Mouse (Mus musculus) liver, embryonic 11.5 days (tissue): ENCODE data around the gene Gab1. TPM values are rescaled to one million over a fixed set of nuclear protein-coding genes. Genes with fewer than 3 reads are reported as not detected.

ENCODE experiments used
- ATAC-seq: fragments of 200-750 bp; cut with Nextera tagmentation; replicated peaks from 2 replicates; pipeline ENCODE4 v1.8.0; 2017; ENCODE audit warnings: moderate number of reproducible peaks, mild to moderate bottlenecking, moderate TSS enrichment, moderate library complexity; ENCODE audit not compliant: low FRiP score
- DNase-seq: peaks from one replicate; pipeline ENCODE4 v3.0.0-alpha.2; 2017; ENCODE audit warnings: low spot score
- H3K27ac ChIP-seq: fragments of 300-500 bp; sonication (generic); 2 replicates; pipeline ENCODE4 v1.5.1; 2014; ENCODE audit warnings: mild to moderate bottlenecking, low read depth, low read length, control low read depth
- H3K27me3 ChIP-seq: fragments of 300-500 bp; sonication (generic); replicated peaks from 2 replicates; pipeline ENCODE4 v1.6.1; 2014; ENCODE audit warnings: low read length, mixed read lengths; ENCODE audit not compliant: control insufficient read depth, insufficient read depth
- H3K36me3 ChIP-seq: fragments of 300-500 bp; sonication (generic); 2 replicates; pipeline ENCODE4 v1.6.1; 2014; ENCODE audit warnings: mild to moderate bottlenecking, low read length, moderate library complexity, mixed read lengths; ENCODE audit not compliant: control insufficient read depth, insufficient read depth
- H3K4me1 ChIP-seq: fragments of 300-500 bp; sonication (generic); replicated peaks from 2 replicates; pipeline ENCODE4 v1.6.1; 2014; ENCODE audit warnings: low read length, mixed read lengths; ENCODE audit not compliant: control insufficient read depth, insufficient read depth
- H3K4me2 ChIP-seq: fragments of 300-500 bp; sonication (generic); 2 replicates; pipeline ENCODE4 v1.6.1; 2014; ENCODE audit warnings: mild to moderate bottlenecking, control low read depth, moderate library complexity
- H3K4me3 ChIP-seq: fragments of 300-500 bp; sonication (generic); 2 replicates; pipeline ENCODE4 v1.5.1; 2014; ENCODE audit warnings: low read depth, low read length, control low read depth
- H3K9ac ChIP-seq: fragments of 300-500 bp; sonication (generic); 2 replicates; pipeline ENCODE4 v1.6.1; 2014; ENCODE audit warnings: low read depth, low read length, control low read depth
- H3K9me3 ChIP-seq: fragments of 300-500 bp; sonication (generic); 2 replicates; pipeline ENCODE4 v1.6.1; 2016; ENCODE audit warnings: low read length, inconsistent platforms, mixed read lengths; ENCODE audit not compliant: control insufficient read depth
- WGBS: fragments of 180-500 bp; shearing (Covaris S2); extraction: QIAGEN DNeasy Blood & Tissue Kit; methylation state at CpG from one replicate; pipeline ENCODE4 v1.1.7; 2014; 5-methylcytosine and 5-hydroxymethylcytosine counted together
- polyA plus RNA-seq: library from polyadenylated mRNA; unstranded; fragments of >200 nt; fragmentation: Nextera tagmentation; extraction: Ambion mirVana; gene quantifications from 2 replicates; pipeline ENCODE4 v1.2.1, GENCODE M21; 2014

Gab1 gene
- polyA plus RNA-seq, 1 experiment from 2014 or later: 19.5 TPM

DNA sequence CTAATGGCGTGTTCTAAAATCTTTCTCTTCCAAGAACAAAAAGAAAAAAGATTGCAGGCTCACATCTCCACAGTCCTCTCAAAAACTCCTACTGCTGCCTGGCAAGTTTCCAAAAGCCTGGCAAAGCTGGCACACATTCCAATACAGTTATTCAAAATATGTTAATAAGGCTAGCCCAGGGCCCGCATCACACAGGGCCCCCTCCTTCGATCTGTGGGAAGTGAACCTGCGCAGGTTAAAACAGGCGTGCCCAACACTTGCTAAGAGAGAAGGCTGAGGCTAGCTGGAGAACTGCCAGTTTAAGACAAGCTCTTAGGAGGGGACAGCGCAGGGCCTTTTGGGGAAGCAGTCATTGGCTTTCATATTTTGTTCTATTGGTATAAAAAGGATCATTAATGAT, 23.7 kb downstream of the Gab1 start:
- peaks cover 28% of the 10 kb centered on the region for H3K4me1 ChIP-seq
- no peaks in the 10 kb centered on the region for H3K9me3 ChIP-seq
- 87% methylated on average over 6 of the region's 6 CpGs for WGBS
- no peak overlapping the region for H3K4me3 ChIP-seq
- ATAC-seq: no peak
- DNase-seq: no peak
- H3K9ac ChIP-seq: no peak overlapping the region
- no peak overlapping the region for H3K27ac ChIP-seq
- H3K4me2 ChIP-seq: no peak overlapping the region
- H3K36me3 ChIP-seq: peaks cover 7% of the 10 kb centered on the region; the same call in 1 of the 2 replicates
- no peaks in the 10 kb centered on the region for H3K27me3 ChIP-seq

DNA sequence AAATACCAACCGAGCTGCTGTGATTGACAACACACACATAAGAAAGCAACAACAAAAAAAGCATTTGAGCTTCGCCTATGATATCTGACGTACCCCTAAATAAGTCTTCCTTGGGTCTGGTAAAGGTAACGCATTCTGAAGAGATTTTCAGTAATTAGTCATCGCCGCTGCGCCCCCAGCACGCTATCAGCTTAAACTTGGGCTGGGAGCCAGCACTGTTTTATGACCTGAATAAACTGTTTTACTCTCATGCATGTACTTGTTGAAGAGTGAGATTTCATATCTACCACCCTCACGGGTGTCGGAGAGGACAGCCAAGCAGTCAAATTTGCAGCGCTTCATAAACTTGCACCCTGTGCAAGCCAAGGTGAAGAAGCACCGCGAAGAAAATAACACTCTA, 26.7 kb downstream of the Gab1 start:
- no peaks in the 10 kb centered on the region for H3K27me3 ChIP-seq
- H3K4me3 ChIP-seq: no peak overlapping the region
- no peak for DNase-seq
- no peak overlapping the region for H3K9ac ChIP-seq
- no peak overlapping the region; the same call in 1 of the 2 replicates for H3K4me2 ChIP-seq
- no peak for ATAC-seq
- no peaks in the 10 kb centered on the region for H3K9me3 ChIP-seq
- peaks cover 2% of the 10 kb centered on the region; the same call in 1 of the 2 replicates for H3K36me3 ChIP-seq
- H3K27ac ChIP-seq: no peak overlapping the region
- peaks cover 27% of the 10 kb centered on the region for H3K4me1 ChIP-seq
- 73% methylated on average over 13 of the region's 13 CpGs for WGBS

DNA sequence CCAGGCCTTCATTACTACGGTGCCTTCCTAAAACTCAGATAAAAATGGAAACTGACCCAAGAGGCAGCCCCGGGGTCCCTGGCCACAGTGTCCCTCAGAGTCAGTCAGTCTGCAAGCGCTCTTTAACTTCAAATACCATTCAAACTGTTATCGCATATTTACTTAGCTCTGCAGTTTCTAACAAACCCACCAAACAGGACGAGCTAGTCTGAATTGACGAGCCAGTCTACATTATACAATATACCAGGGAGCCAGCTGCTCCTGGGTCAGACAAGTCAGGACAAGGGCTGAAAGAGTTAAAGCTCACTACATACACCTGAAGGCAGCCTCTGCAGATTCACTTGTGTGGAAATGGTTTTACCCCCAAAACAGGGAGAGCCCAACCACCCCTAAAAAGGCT, 27.1 kb downstream of the Gab1 start:
- H3K36me3 ChIP-seq: peaks cover 2% of the 10 kb centered on the region; the same call in 1 of the 2 replicates
- no peaks in the 10 kb centered on the region for H3K27me3 ChIP-seq
- H3K27ac ChIP-seq: no peak overlapping the region
- no peak for DNase-seq
- WGBS: 68% methylated on average over 6 of the region's 6 CpGs
- H3K4me3 ChIP-seq: no peak overlapping the region
- H3K4me2 ChIP-seq: no peak overlapping the region; the same call in 1 of the 2 replicates
- H3K9me3 ChIP-seq: no peaks in the 10 kb centered on the region
- ATAC-seq: no peak
- no peak overlapping the region for H3K9ac ChIP-seq
- H3K4me1 ChIP-seq: peaks cover 24% of the 10 kb centered on the region

DNA sequence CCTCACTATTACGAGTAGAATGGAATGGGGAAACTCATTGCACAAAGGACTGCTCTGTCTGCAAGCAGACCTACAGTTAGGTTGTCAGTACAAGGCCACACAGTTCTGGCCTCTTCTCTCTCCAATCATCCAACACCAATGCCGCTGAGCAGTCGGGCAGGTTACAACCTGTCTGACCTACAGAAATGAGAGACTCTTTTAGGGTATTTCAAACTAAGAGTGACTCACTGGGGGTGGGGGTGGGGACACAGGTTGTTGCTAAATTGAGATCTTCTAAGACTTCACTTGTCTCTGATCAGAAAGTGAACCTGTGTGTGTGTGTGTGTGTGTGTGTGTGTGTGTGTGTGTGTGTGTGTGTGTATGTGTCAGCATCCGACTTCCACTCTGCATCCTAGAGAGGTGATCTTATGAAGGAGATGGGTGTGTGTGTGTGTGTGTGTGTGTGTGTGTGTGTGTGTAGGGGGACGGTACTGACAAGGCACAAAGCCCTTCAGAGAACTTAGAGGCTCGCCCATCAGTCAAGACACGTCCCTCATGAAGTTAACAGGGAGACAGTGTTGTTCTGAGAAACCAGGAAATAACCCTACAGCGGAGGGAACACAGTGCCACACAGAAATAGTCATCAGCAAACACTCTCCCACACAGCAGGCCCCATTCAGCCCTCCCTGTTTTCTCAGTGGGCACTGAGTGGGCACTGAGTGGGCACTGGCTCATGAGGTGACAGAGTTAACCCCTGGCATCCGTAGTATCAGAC, 27.7 kb downstream of the Gab1 start:
- H3K4me2 ChIP-seq: no peak overlapping the region

DNA sequence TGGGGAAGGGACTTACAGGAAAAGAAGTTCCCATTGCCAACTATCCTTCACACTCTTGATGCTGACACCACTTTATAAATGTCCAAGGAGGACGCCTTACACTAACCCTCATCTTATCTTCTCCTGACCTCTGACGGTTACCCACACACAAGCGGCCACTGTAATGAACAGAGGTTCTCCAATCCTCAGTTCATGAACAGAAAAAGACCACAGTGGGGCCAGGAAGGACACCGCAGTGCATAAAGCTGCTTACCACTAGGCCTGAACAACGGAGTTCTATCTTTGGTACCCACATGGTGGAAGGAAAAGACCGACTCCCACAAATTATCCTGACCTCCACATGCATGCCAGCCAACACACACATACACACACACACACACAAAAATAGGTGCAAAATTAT, 28.7 kb downstream of the Gab1 start:
- no peaks in the 10 kb centered on the region for H3K36me3 ChIP-seq
- no peaks in the 10 kb centered on the region for H3K9me3 ChIP-seq
- no peak for ATAC-seq
- H3K27ac ChIP-seq: no peak overlapping the region
- H3K4me2 ChIP-seq: no peak overlapping the region
- H3K4me1 ChIP-seq: peaks cover 20% of the 10 kb centered on the region
- H3K9ac ChIP-seq: no peak overlapping the region
- no peak for DNase-seq
- no peak overlapping the region for H3K4me3 ChIP-seq
- no peaks in the 10 kb centered on the region for H3K27me3 ChIP-seq
- 35% methylated on average over 6 of the region's 6 CpGs for WGBS

More for the DNA sequence above, 27.7 kb downstream of the Gab1 start:
- no peak overlapping the region for H3K4me3 ChIP-seq
- H3K9ac ChIP-seq: no peak overlapping the region
- H3K27ac ChIP-seq: no peak overlapping the region
- H3K9me3 ChIP-seq: no peaks in the 10 kb centered on the region
- peaks cover 20% of the 10 kb centered on the region for H3K4me1 ChIP-seq
- DNase-seq (no peak), ATAC-seq (0 out of 2 replicates have a peak, but pooled peaks have one; percentile 4)
- WGBS: 65% methylated on average over 9 of the region's 9 CpGs
- H3K27me3 ChIP-seq: no peaks in the 10 kb centered on the region
- no peaks in the 10 kb centered on the region for H3K36me3 ChIP-seq

- Histone ChIP-seq H3K4me3 (no peak overlapping the region), H3K4me1 (peaks cover 20% of the 10 kb centered on the region), H3K9me3 (no peaks in the 10 kb centered on the region), H3K27me3 (no peaks in the 10 kb centered on the region), H3K9ac (no peak overlapping the region), H3K36me3 (no peaks in the 10 kb centered on the region), H3K4me2 (no peak overlapping the region), H3K27ac (no peak overlapping the region)
- ATAC-seq: no peak
- WGBS: 79% methylated on average over 4 of the region's 4 CpGs
- DNase-seq: no peak
Measured at GRCm38 (mm10) chr8:80850013-80850412, 30.3 kb downstream of the Gab1 start.

DNA sequence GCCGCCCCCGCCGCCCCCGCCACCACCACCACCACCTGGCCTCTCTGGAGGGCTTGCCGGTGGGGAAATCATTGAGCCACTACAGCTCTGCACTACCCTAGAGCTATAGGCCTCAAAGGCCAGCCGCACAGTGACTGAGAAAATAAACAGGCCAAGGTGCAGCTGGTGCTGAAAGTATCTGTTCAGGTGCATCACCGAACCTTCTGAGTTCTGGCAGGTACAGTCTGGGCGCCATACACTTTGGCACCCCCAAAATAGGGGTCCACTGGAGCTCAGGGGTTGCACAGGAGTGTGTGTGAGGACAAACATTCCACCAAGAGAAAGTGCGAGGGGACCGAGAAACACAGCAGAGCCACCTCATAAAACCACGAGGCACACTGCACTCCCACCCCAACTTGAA, 31.7 kb downstream of the Gab1 start:
- Histone ChIP-seq H3K9me3 (no peaks in the 10 kb centered on the region), H3K9ac (no peak overlapping the region), H3K27me3 (no peaks in the 10 kb centered on the region), H3K4me2 (no peak overlapping the region), H3K4me3 (no peak overlapping the region), H3K27ac (no peak overlapping the region), H3K4me1 (peaks cover 18% of the 10 kb centered on the region), H3K36me3 (no peaks in the 10 kb centered on the region)
- no peak for ATAC-seq
- DNase-seq: no peak
- 73% methylated on average over 11 of the region's 11 CpGs for WGBS

DNA sequence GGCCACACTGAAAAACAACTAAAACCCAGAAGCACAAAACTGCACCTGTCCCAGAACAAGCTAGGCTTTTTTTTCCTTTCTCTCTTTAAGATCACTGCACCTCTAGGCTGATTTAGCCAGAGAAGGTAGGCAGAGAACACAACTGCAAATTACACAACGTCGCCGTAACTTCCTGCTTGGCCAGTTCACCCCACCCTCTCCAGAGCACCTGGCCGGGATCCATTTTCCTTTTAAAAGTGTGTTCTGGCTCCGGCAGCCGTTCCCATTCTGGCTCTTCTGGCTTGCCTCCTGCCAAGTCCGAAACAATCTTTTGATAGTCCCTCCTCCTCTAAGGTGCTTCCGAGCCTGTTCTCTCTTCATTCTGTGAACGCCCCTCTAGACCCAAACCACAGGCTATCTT, 32.4 kb downstream of the Gab1 start:
- no peaks in the 10 kb centered on the region for H3K9me3 ChIP-seq
- H3K36me3 ChIP-seq: no peaks in the 10 kb centered on the region
- 84% methylated on average over 9 of the region's 9 CpGs for WGBS
- peaks cover 12% of the 10 kb centered on the region for H3K4me1 ChIP-seq
- ATAC-seq (no peak), DNase-seq (no peak)
- H3K4me3 ChIP-seq: no peak overlapping the region
- H3K27ac ChIP-seq: no peak overlapping the region
- H3K27me3 ChIP-seq: no peaks in the 10 kb centered on the region
- H3K4me2 ChIP-seq: no peak overlapping the region
- no peak overlapping the region for H3K9ac ChIP-seq

GRCm38 (mm10) chr8:80845284-80845683, 35.0 kb downstream of the Gab1 start:
- Histone ChIP-seq H3K27me3 (no peaks in the 10 kb centered on the region), H3K9ac (no peak overlapping the region), H3K4me2 (no peak overlapping the region), H3K27ac (no peak overlapping the region), H3K9me3 (no peaks in the 10 kb centered on the region), H3K4me1 (no peaks in the 10 kb centered on the region), H3K36me3 (no peaks in the 10 kb centered on the region), H3K4me3 (no peak overlapping the region)
- ATAC-seq (no peak), DNase-seq (no peak)
- WGBS: 87% methylated on average over 13 of the region's 13 CpGs
